Mouse (Mus musculus): ENCODE data around the gene Epha1.

Epha1 gene

DNA sequence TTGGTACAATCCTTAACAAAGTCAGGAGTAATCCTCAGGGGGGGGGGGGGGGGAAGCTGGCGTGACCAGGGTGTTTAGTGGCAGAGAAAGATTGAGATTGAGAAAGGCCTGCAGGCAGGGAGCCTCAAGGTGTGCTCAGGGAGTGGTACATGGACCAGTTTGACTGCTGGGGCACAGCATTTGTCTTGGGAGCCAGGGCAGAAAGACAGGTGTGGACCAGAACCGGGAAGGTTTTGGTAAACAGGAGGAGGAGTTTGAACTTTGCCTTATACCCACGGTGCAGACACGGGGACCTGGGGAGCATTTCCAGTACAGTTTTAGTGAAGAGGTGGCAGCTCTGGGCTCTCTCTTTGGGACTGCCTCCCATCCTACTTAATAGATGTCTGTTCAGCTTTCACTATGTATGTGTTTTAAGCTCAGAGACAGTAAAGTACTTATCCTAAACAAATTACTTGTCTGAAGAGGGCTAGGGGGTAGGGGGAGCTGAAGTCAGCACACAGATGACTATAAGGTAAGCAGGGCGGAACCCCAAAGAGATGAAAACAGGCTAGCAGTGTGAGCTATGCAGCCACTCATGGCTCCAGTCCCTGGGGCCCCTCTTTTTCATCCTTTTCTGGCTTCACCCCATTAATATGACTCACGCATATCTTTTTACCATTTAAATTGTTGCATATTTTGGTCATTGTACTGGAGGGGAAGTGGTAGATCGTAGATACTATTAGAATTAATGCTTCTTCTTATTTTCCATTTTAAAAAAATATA is 782 bp upstream of the Epha1 start:
- no peak for DNase-seq (ENCODE audit: low spot score)

DNA sequence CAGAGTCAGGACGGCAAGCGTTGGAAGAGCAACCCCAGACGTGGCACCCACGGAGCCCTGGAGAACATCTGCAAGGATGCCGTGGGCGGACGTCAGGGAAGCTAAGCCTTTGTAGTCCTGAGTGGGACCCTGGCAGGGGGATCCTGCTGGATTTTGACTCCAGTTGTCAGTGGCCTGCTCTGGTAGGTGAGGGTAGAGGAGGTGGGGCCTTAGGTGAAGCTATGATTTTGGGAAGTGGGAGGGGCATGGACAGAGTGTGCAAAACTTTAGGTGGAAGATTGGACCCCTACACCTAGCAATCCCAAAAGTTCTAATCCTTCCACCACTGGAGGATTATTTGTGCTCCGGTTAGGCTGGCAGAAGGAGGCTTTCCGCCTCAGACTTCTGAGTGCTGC is 650 bp downstream of the Epha1 start:
- DNase-seq (ENCODE audit: low spot score) = no peak

DNA sequence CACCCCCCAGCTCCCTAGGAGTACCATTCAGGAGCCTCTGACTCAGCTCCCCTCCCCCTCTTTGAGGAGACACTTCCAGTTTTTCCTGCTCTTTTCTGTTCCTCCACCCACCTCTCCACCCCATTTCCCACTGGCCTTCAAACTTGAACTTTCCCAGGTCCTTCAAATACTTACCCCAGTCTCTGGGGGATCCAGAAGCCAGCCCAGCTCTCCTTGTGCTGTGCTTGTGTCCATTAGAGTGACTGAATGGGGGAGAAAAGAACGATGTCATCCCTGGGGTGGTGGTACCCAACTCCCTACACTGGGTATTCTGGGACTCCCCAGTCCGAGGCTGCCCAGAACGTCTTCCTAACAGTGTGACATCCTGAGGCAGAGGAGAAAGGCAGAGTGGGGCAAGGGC is 1.1 kb downstream of the Epha1 start:
- no peak for DNase-seq (ENCODE audit: low spot score)

DNA sequence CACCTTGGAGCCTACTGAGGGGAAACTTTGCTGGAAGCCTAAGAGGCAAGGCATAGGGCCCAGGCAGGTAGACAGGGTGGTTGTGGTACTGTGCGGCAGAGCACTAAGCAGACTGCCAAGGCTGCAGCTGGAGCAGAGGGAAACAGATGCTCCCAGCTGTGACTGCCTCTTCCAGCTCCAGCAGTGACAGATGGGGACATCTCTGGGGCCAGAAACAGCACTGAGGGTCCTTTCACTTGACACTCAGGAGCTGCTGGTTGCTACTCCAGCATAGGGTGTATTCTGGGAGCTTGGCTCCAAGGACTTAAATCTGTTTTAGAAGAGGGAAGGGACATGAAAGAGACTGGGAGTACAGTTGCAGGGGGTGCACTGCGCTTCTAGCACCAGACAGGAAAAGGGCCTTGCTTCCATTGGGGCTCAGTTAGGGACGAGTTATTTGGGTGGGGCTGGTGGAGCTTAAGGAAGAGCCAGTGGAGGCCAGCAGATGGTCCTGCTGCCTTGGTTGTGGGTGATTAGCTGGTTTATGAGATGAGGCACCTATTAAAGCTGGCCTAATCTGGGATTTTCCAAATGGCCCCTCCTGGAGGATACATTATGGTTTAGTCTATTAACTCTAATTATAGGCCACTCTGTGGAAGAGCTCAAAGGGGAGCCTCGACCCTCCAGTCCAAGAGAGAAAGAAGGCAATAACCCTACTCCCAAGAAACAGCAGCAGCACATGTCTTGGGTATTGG is 2.3 kb downstream of the Epha1 start:
- DNase-seq (ENCODE audit: low spot score) = no peak

DNA sequence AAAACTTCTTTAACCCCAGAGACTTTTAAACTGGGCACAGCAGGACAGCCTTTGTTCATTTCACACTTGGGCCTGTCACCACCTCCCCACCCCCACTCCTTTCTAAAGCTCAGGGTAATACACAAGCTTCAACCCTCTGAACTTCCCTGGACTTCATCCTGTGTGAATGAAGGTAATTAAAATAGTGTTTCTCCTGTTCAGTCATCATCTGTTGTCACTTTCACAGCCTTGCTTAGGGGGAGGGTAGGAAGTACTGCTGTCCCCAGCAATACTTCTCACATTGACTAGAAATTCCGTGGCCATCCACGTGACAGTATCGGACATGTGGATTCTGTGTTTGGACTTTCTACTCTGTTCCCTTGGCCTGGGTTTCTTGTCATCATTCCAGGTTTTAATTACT is 3.2 kb downstream of the Epha1 start:
- DNase-seq (ENCODE audit: low spot score) = no peak

DNA sequence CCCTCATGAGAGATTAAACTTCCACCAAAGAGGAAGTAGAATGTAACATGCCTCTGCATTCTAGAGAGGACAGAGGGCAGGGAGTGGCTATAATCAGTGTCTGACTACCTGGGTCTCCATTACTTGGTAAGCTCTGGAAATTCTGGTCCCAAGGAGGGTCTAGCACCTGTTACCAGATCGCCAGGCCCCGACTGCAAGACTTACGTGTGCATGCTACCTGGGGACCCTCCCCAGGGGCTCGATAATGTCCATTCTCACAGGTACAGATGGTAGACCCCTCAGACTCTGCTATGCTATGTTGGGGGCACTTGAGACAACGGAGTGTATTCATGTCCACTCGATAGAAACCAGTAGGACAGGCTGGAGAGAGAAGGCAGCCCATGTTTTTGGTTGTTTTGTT is 7.9 kb downstream of the Epha1 start:
- no peak for DNase-seq (ENCODE audit: low spot score)

DNA sequence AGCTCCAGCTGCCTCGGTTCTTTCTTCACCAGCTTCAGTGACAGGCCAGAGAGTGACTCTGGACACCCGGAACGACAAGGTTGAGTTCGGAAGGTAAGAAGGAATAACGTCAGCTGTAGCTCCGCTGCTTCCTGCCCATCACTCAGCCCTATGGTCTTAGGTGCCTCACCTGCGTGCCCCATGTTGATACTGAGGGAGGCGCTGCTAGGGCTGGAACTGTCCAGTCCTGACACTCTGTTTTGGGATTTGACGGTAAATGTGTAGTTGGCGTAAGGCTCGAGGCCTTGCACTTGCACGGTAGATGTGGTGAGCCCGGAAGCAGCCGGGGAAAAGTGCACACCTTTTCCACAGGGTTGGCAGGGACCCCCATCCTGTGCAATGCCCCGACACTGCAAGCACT is 8.5 kb downstream of the Epha1 start:
- DNase-seq (ENCODE audit: low spot score) = no peak

DNA sequence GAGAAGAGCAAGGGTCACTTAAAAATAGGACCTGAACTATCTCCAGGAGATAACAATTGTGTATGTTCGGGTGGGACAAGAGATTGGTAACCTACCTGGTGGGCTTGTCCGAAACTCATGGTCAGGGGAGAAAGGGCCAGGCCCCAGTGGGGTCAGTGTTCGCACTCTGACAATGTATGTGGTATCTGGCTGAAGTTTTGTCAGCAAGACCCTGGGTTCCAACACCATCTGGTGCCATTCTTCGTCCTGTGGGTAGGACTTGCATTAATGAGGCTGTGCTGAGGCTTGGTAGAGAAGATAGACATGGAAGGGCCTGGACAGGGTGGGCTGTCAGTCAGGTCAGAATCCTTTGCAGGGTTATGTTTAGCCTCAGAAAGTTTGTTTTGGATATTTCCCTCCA is 9.0 kb downstream of the Epha1 start:
- DNase-seq (ENCODE audit: low spot score) = no peak

DNA sequence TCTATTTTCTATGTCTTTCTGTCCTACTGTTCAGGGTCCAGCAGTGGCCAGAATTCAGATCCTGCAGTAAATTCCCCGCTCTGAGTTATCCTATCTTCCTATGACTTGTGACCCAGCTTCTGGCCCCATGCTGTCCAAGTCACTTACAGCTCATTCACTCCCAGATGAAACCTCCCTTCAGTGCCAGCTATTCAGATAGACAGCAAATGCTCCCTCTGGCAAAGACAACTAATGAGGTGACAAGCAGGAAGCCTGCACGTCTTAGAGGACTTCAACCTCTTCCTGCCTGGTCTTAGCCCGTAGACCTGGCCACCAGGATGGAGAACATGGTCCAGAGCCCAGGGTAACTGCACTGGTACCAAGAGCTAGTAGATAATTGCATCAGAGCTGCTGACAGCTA is 10.1 kb downstream of the Epha1 start:
- no peak for DNase-seq (ENCODE audit: low spot score)

DNA sequence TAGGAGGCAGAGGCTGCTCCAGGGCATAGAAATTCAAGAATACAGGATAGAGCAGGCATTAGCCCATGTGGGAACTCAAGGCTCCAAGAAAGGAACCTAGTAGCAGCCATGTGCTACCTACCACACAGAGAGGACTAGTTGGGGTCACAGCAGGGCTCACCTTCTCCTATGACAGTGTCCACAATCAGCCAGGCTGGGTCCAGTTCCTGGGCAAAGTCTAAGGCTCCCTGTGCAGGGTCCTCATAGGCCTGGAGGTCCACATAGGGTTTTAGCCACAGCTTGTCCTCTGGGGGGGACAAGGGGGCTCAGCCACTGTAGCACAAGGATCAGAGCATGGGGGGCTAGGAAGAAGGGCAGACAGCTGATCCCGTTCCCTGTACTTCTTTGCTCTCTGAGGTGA is 10.6 kb downstream of the Epha1 start:
- DNase-seq (ENCODE audit: low spot score) = no peak

DNA sequence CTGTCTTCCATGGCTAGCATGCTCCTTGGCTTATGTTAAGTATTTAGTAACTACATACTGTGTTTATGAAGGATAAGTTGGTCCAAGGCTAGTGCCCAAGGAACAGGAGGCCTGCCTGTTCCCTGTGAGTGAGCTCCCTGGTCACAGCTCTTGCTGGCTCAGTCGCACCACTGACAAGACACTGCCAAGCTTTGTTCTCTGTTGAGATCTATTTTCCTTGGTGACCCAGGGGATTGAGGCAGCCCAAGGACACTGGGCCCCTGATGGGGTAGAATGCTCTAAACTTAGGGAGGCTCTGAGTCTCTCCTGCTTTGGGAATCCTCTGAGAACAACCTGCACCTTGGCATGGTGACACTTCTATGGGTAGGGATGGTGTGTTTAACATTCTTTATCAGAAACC is 11.0 kb downstream of the Epha1 start:
- no peak for DNase-seq (ENCODE audit: low spot score)

DNA sequence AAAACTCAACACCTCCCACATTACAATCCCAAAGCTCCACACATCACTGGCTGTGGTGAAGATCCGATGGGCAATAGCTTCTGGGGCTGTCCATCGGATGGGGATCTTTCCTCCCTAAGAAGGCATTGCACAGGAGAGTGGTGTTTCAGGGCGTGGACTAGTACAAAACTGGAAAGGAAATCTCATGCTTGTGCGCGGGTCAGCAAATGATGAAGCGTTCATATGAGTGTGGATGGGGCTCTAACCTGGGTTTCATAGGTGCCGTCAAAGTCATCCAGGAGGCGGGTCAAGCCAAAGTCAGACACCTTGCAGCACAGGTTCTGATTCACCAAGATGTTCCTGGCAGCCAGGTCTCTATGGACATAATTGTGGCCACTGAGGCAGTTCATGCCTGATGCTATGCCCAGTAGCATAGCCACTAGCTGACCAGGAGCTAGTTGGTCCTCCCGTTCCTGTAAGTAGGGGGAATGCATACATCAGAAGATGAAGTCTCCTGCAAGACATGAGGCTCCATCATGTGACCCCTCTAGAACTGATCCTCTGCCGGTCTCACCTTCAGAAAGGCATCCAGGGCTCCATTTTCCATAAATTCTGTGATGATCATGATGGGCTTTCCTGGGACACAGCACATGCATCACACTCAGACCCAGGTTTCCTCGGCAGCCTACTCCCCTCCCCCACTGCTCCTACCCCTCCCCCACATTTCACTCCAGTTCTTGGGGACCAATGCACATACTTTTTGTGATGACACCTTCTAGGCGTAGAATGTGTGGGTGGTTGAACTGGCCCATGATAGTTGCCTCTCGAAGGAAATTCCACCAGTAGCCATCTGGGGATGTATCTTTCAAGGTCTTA is 11.8 kb downstream of the Epha1 start:
- DNase-seq (ENCODE audit: low spot score) = no peak

DNA sequence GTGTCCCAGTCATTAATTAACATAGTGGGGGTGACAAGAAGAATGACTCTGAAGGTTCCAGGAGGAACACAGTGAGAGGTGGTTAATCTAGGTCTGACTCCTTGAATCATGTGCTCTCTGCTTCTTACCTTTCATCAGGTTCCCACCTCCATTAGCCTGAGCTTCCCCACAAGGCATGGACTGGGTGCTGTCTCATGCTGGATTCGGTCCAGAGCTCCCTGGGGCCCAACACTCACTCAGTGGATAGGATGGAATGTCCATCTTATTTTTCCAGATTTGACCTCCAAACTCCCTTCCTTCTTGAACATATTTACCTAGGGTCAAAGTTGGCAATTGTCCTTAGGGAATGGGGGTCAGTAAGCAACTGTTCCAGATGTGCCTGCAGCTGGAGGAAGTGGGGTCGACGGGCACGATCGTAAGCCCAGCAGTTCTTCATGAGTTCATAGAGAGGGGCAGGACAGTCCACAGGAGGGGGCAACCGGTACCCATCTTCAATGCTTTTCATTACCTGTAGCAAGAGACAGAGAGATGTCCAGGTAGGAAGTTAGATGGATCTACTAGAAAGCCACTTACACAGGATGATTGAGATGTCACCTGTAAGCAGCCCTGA is 12.7 kb downstream of the Epha1 start:
- no peak for DNase-seq (ENCODE audit: low spot score)

DNA sequence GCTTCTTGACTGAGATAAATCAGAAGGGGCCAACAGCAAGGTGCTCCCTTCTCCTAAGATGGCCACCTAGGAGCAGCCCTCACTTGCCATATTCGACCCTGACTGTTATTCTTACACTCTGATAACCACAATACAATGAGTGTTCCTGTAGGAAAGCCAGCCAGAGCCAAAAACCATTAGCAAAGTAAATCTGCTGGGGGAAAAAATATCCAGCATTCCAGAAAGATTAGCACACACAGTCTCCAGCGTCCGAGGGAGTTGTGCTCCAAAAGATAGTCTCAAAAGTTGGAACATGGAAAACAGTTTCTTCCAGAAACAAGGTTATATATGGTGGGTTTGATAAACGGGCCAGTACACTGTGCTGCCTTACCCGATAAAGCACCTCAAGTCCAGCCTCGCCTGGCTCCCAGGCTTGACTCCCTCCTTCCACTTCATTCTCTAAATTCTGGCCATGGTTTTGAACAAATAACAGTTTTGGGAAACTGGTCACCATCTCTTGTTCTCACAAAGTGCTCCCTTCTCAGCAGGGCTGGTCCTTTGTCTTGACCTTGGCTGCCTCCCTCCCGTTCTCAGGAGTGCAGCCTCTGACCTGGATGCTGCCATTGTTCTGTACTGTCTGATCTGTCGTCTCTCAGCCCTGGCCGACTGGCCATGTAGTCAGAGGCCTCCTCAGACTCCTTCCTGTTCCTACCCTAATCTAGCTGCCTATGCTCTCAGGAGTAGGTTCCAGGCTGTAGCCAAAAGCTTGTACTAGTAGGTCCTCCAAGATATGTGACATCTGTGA is 13.5 kb downstream of the Epha1 start:
- no peak for DNase-seq (ENCODE audit: low spot score)

DNA sequence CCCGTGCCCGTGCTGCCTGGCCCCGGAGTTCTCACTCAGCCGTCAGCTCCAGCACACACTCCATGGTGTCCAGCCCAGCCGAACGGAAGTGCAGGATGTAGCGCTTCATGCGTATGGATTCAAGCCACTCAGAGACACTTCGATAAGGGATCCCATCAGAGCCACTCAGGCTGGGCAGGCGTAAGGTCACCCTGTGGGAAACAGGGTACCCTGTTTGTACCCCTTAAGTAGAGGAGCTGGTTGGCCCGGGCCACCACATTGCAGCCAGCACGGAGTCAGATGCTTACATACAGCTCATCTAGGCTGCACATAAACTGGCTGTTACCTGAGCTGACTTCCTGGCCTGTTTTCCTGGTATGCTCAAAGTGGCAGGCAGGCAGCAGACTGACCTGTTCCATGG is 14.2 kb downstream of the Epha1 start:
- DNase-seq (ENCODE audit: low spot score) = no peak

DNA sequence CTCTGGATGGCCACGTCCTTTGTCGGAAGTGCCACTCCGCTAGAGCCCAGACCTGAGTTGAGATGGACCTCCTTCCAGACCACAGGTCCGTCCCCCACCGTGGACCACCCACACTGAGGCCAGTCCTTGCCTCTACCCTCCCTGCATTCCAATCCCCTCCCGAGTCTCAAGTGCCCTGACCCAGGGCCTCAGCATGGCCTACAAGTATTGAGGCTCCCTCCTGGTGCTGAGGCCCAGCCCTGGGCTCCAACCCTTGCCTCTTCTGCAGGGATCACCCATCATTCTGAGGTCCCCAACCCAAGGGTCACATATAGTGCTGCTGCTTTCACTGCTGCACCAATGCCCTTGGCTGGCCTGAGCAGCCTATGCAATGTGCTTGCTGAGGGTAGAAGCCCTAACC is 15.2 kb downstream of the Epha1 start:
- DNase-seq (ENCODE audit: low spot score) = no peak

DNA sequence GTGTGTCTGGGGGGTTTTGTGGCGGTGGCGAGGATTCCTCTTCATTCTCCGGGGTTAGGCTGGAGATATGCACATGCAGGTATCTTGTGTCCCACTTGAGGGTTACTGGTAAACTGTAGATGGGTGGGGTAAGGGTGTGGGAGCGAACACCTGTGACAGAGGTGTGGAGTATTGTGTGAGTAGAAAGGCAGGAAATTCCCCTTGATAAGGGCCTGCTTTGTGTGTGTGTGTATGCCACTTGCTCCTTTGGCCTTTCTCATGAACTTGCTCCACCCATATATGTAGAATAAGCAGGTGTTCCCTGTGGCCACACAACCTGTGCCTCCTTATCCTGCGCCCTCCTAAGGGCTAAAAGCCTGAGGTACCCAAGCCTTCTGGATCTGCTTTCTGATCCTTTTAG is 16.2 kb downstream of the Epha1 start:
- DNase-seq (ENCODE audit: low spot score) = no peak

DNA sequence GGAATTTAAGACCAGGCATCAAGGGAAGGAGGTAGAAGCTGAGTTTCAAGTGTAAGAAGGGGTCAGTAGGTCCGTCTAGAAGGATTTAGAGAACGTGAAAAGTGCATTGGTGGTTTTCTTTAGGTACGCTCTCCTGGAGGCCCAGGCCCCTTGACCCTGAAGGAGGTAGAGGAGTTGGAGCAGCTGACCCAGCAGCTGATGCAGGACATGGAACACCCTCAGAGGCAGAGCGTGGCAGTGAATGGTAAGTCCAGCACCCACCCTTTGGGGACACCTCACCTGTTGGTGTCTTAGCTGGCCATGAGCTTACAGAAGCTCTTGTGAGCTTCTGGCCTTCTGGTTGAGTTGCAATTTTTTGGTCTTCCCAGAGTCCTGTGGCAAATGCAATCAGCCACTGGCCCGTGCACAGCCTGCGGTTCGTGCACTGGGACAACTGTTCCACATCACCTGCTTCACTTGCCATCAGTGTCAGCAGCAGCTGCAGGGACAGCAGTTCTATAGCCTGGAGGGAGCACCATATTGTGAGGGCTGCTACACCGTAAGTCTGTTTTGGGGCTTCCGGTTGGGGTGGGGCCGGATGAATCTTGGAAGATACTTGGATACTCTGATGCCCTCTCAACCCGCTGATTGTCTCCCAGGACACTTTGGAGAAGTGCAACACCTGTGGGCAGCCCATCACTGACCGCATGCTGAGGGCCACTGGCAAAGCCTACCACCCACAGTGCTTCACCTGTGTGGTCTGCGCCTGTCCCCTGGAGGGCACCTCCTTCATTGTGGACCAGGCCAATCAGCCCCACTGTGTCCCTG is 17.1 kb downstream of the Epha1 start:
- DNase-seq (ENCODE audit: low spot score) = no peak

DNA sequence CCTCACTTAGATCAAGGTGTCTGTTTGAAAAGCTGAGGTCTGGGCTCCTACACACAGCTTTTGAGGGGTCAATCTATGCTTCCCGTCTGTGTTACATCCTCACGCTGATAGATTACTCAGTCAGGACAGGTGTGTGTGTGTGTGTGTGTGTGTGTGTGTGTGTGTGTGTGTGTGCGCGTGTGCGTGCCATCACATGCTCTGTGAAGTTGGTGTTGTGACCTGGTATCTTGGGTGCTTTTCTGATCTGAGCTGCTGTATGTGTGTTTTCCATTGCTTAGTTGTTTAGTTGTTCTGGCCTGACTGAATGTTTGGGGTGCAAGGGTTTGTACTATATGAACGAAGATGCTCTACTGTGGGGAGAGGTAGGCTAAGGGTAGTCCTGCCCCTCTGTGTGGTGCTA is 17.7 kb downstream of the Epha1 start:
- no peak for DNase-seq (ENCODE audit: low spot score)

DNA sequence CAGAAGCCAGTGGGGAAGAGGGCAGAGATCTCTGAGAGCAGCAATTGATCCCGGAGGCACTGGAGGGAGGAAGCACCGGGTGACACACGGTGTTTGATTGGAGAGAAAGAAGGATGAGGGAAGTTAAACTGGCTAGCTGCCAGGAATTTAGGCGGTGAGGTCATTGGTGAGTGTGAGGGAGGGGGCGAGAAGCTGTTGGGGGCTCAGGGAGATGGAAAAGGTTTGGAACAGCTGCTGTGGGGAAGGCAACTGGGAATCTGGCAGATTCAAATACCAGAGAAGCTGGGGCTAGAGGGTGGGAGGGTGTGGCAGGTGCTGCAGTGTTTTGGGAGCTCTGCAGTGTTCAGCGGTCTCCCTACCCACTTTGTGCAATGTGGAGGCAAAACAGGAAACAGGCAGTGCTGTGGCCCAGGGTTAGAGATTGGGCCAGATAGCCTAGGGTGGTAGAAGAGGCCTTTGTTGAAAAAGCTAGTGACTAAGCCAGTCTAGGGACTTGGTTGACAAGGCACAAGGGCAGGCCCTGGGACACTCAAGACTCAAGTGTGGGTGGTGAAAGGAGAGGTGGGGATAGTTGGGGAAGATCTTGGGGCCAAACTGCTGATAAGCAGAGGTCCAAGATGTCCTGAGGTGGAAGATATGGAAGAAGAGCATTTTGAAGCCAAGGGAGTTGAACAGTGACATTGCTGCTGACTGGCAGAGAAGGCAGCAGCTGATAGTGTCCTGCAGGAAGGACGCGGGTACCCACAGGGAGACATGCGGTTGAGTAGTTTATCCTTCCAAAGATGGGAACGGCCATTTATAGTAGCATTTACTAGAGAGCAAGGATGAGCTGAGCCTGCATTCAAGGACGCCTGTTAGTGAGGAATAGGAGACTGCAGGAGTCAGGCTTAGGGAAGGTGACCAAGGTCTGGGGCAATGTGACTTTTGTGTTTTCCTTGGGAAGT is 18.7 kb downstream of the Epha1 start:
- no peak for DNase-seq (ENCODE audit: low spot score)

All from ovary, postnatal 36 days (tissue).